Mouse (Mus musculus) ZHBTc4 (cell line): ENCODE measurements at regions not wholly inside any gene's neighbourhood (a gene's known extent, or its start where the extent isn't known, plus 50 kb on each side); places are given as distances from the start of the nearest gene placed in this dataset.

Experiments
- DNase-seq: peaks from one replicate; pipeline ENCODE4 v3.0.0-alpha.2; 2011; ENCODE audit warnings: low read depth, low spot score

DNA sequence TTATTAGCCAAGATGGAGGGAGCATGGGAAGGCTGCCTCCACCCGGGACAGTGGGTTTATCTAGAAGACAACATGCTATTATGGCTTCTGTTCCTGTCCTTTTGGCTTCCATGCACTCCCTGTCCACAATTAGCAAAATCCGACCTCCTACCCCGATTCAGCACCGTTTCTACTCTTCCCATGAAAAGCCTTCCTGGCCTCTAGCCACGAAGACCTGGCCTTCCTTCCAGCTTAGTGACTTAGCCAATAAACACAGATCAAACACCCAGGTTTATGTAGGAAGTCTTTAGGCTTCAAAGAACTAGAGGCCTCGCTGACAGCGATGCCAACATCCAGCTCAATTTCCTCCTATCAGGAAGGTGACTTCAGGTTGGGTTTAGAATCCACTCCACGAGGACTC, 338.5 kb upstream of the Zmiz1 start:
- no peak for DNase-seq

- no peak for DNase-seq
Observed at GRCm38 (mm10) chr14:25122971-25123535, 335.9 kb upstream of the Zmiz1 start.

DNA sequence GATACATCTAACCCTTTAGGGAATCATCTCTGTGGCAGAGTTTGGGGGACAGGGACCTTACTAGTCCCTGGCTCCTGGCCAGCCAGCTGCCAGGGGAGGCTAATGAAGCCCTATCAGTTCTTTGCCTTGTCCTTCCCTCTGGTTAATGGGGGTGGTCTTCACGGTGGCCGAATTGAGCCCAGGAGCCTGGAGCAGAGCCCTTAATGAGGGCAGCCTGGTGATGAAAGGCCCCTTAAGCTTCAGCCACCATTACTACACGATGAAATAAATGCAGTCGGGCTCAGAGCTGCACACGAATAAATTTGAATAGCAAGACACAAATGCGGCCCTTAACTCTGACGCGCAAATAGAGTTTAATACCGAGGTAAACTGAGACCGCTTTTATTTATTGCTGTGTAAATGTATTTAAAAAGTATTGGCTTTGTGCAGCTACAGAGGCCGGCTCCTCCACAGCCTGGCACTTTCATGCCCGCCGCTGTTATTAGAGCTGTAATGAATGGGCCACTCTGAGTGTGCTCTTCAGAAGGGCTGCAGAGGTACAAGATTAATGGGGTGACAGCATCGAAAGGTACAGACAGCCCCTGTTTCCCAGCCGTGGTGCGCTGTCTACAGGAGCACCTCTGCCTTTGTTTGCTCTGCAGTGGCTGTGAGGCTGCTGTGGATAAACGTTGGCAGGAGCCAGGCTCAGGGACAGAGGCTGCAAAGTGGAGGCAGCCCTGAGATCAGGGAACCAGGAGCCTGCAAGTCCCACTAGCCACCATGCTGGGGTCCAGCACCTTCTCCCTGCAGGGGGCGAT, 335.2 kb upstream of the Zmiz1 start:
- DNase-seq, result no peak

DNA sequence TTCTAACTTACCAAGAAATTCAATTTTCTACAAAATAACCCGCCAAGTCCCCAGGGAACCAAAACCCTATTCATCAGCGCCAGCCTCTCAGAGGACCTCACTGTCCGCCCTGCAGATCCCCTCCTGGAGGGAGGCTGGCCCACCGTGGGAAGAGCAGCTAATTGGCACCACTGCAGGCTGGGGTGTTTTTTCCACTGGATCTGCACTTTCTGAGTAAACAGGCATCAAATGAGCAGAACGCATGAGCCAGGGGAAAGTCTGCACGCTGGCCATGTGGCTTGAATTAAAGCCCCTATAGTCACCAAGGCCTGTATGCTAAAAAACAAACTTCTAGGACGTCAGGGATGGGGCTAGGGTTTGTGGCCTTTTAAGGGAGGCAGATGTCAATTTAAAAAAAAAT, 332.4 kb upstream of the Zmiz1 start:
- no peak for DNase-seq

DNA sequence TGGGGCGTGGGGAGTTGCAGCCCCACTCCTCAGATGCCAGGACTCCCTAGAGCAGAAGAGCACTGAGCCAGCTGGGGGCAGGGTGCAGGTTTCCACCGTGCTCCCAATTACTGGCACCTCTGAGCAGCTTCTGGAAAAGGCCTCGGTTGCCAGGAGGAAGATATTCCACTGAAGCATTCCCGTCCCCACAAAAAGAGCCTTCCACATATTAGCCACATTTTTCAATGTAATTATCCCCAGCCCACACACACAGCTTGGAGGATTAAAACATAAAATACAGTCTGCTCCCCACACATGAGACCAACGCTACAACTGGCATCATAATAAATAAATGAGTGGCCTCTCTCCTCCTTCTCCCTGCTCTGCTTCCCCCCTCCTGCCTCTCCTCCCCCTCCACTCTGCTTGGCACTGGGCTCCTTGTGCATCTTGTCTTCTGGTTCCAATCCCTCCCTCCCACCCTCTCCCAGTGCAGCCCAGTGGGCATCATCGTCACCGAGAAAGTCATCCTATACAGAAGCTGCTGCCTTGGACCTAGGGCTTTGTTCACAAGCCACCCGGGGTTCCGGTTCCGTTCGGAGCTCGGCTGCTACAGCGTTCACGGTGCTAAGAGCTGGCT, 331.3 kb upstream of the Zmiz1 start:
- no peak for DNase-seq

DNA sequence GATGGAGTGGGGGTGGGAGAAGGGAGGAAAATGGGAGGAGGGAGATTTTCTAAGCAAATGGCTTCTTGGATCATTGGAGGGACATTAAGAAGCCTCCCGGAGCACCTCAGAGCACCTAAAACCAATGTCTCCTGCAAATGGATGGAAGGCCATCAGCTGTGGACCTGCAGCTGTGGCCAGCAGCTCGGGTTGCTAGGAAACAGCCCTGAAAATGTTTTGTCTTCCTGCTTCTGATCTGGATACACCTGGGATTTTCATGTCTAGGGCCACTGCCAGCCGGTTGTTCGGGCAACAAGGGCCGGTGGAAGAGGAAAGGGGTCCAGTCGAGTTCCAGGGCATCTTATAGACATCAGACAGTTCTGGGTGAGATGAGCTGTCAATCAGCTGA, 330.8 kb upstream of the Zmiz1 start:
- DNase-seq, result no peak

GRCm38 (mm10) chr14:25135371-25135770, 323.6 kb upstream of the Zmiz1 start:
- DNase-seq, result no peak

GRCm38 (mm10) chr14:25137312-25137711, 321.7 kb upstream of the Zmiz1 start:
- DNase-seq, result no peak

- DNase-seq, result no peak
Observed at GRCm38 (mm10) chr14:25138485-25138884, 320.5 kb upstream of the Zmiz1 start.

DNA sequence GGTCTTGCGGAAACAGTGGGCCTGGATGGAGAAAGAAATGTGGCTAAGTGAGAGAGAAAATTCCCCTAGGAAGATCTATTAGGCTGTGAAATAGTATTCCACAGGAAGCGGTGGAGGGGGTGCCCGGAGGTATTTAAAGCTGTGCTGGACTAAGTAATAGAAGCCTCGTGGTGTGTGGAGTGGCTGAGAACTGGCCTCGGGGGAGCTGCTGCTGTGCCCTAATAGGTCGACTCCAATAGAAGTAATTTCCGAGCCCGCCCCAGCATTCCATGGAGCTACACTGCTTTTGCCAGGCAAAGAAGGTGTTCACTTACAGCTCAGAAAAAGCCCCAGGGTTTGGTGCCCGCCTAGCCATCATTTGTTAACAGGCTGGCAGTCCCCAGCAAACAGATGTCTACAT, 317.1 kb upstream of the Zmiz1 start:
- no peak for DNase-seq

DNA sequence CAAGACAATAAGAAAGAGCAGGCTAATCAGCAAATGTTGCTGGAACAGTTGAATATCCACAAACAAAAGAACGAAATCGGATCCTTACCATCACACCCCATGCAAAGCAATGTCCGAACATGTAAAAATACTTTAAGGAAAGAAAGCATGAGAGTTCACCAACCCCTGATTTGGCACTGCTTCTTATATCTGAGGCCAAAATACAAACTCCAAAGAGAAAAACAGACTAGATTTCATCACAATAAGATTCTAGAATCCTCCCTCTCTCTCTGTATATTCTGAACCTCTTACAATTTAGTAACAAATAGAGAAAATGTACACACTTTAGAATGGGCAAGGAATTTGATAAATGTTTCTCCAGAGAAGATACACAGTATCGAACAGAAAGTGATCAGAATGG, 315.9 kb upstream of the Zmiz1 start:
- no peak for DNase-seq

GRCm38 (mm10) chr14:25147731-25148130, 311.3 kb upstream of the Zmiz1 start:
- DNase-seq, result no peak

DNA sequence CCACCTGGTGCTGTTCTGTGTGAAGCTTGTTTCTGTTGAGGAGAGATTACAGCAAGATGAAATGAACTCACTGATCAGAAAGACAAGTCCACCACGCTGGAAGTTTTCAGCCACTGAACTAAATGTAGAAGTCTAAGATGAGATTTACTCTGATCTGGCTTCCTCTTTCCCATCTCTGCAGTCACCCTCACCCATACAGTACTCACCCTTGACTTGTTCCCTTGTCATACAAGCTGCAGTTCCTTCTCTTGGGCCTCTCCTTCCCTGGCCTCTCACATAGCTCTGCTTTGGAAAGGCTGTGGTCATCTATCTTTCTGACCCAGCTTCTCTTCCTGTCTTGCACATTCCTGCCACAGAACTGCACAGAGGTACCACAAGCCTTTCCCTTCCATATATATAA, 308.0 kb upstream of the Zmiz1 start:
- no peak for DNase-seq

DNA sequence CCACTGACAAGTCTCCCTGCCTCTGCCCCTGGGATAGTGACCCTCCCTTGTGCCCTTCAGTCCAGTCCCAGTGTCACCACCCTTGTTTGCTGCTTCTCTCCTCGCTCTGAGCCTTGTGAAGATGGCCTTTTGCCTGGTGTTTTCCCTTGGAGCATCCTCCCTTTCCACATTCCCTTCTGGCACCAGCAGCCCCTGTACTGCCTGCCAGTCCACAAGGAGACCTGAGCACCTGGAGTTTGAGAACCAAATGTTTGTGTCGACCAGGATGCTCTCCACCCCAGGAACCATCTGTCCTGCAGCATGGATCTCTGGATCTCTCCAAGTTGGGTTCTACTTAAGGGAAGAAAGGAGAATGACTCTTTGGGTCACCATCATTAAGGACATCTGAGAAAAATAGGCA, 307.5 kb upstream of the Zmiz1 start:
- no peak for DNase-seq

DNA sequence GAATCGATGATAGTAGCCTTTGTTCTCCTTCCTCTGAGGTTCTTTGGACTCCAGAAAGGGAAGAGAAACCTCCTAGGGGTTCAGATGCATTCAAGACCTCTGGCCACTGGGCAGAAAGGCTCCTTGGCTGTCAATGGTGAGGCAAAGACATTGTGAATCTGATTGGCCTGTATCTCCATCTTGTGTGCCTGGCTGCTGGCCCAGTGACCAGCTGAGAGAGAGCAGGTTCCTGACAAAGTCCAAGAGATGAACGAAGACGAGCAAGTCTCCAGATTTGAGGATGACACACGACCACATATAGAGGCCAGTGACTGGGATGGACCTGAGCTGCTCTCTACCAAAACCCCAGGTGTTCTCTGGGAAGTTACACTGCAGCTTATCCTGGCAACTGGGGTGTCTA, 305.4 kb upstream of the Zmiz1 start:
- no peak for DNase-seq

GRCm38 (mm10) chr14:25154180-25154579, 304.8 kb upstream of the Zmiz1 start:
- DNase-seq, result no peak

- DNase-seq, result no peak
Observed at GRCm38 (mm10) chr14:25155008-25155783, 303.8 kb upstream of the Zmiz1 start.

DNA sequence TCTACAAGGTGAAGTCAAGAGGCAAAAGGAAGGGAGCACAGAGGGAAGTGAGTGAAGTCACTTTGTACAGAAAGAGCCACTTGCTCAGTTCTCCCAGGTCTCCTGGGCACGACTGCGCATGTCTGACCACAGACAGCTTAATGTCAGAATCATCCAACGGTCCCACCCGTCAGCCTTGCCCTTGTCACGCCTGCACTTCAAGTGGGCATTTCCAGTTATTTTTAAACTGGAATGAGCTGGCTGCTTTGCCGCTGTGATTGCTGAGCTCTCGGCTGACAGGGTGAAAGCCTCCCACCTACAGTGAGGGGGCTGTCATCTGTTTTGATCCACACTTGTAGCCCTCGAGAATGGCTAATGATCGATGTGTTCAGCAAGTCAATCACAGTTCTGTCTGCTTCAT, 302.8 kb upstream of the Zmiz1 start:
- no peak for DNase-seq

DNA sequence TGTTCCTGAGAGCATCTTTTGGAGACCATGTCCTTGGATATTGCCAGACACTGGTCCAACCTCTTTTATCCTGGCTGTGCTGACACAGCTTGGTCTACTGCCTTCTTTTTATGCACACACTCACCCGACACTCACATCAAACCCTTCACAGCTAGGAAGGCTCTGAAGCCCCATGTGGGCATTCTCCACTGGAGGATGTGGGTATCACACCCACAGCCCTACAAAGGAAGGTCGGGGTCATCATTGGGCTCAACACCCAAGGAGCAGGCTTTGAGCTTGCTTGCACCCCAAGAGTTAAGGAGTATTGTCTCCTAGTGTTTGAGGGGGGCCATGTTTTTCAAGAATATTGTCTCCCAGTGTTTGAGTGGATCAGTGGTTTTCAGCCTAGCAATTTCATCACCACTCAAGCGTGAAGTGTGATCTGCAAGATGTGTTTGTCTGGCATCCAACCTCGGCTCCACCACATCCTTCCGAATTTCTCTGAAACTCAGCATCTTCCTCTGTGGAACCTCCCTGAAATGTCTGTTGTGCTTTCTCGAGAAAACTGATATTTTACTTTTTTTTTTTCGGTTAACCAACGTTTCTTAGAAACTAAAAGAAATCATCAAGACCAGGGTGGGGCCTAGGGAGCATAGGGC, 297.2 kb upstream of the Zmiz1 start:
- no peak for DNase-seq

DNA sequence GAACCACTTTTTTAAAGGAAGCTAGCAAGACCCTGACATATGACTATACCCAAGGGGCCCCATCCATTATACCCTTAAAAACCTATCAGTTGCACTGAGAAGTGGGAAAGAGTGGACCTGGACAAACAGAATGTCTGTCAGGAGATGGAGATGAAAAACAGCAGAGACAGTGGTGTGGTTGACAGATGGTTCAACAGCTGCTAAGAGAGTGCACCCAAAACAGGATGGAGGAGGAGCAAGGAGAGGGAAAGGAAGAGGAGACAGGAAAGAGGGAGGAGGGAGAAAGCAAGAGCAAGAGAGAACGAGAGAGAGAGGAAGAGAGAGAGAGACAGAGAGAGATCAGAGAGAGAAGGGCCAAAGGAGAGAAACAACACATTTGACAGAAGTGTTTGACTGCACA, 292.8 kb upstream of the Zmiz1 start:
- no peak for DNase-seq

DNA sequence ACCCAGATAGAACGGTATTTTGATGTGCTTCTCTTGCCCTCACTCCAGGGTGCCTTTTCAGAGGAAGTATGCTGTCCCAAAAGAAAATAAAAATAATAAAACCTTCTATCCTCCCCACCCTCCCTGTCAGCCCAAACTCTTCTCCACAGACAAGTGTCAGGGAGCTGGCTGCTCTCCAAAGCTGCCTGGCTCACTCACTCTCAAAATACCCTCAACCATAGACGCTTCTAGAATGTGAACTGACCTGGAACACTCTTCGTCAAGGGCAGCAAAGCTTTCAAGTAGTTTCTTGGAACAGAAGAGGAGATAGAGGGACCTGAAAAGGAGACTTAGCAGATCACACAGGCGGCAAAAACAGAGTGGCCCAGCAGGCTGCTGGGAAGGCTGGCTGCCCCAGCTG, 291.4 kb upstream of the Zmiz1 start:
- DNase-seq, result no peak

DNA sequence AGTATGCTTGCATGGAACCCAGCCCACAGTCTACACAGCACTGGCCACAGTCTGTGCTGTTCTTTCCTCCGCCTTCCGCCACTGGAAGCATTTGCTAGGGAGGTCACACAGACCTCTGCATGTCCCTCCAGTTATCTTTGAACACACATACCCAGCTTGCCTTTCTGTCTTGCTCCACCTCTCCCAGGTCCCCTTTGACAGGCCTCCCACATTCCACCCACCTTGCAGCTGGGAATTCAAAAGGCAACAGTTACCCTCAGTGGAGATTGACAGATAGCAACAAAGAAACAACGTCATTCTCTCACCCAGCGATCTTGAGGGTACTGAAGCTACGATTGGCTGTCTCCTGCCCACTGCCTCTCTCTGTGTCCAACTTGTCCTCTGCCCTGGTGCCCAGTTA, 290.7 kb upstream of the Zmiz1 start:
- no peak for DNase-seq
